Mouse (Mus musculus) stomach, embryonic 16.5 days (tissue): ENCODE measurements around the gene Thsd7b. TPM values are rescaled to one million over a fixed set of nuclear protein-coding genes. Genes with fewer than 3 reads are reported as not detected.

Source experiments
- ATAC-seq: fragments of 200-750 bp; cut with Nextera tagmentation; 2 replicates; pipeline ENCODE4 v1.8.0; 2017; ENCODE audit warnings: moderate number of reproducible peaks, moderate TSS enrichment; ENCODE audit not compliant: insufficient read depth, low FRiP score
- H3K27ac ChIP-seq: fragments of 300-500 bp; sonication (generic); 2 replicates; pipeline ENCODE4 v1.5.1; 2014; ENCODE audit warnings: low read length
- H3K27me3 ChIP-seq: fragments of 300-500 bp; sonication (generic); 2 replicates; pipeline ENCODE4 v1.6.1; 2014; ENCODE audit warnings: low read length, control low read depth, mixed read lengths; ENCODE audit not compliant: control insufficient read depth, insufficient read depth
- H3K36me3 ChIP-seq: fragments of 300-500 bp; sonication (generic); 2 replicates; pipeline ENCODE4 v1.6.1; 2014; ENCODE audit warnings: low read length; ENCODE audit not compliant: control insufficient read depth, insufficient read depth
- H3K4me1 ChIP-seq: fragments of 300-500 bp; sonication (generic); 2 replicates; pipeline ENCODE4 v1.6.1; 2014; ENCODE audit warnings: low read length, control low read depth, mixed read lengths; ENCODE audit not compliant: control insufficient read depth, insufficient read depth
- H3K4me2 ChIP-seq: fragments of 300-500 bp; sonication (generic); 2 replicates; pipeline ENCODE4 v1.6.1; 2014; ENCODE audit warnings: low read depth, low read length, mixed read lengths
- H3K4me3 ChIP-seq: fragments of 300-500 bp; sonication (generic); replicated peaks from 2 replicates; pipeline ENCODE4 v1.5.1; 2014; ENCODE audit warnings: mild to moderate bottlenecking, low read length
- H3K9ac ChIP-seq: fragments of 300-500 bp; sonication (generic); 2 replicates; pipeline ENCODE4 v1.6.1; 2014; ENCODE audit warnings: low read length
- H3K9me3 ChIP-seq: fragments of 300-500 bp; sonication (generic); replicated peaks from 2 replicates; pipeline ENCODE4 v1.6.1; 2016; ENCODE audit warnings: low read length, control low read depth; ENCODE audit not compliant: control insufficient read depth
- WGBS: fragments of 180-500 bp; shearing (Covaris S2); extraction: QIAGEN DNeasy Blood & Tissue Kit; methylation state at CpG from one replicate; pipeline ENCODE4 v1.1.7; 2014; 5-methylcytosine and 5-hydroxymethylcytosine counted together
- polyA plus RNA-seq: library from polyadenylated mRNA; unstranded; fragments of >200 nt; fragmentation: Nextera tagmentation; extraction: Ambion mirVana; gene quantifications from 2 replicates; pipeline ENCODE4 v1.2.1, GENCODE M21; 2015

Gene Thsd7b
- polyA plus RNA-seq, 1 experiment from 2014 or later: 1.6 TPM

- no peak overlapping the region for H3K4me3 ChIP-seq
- no peak overlapping the region for H3K9ac ChIP-seq
- H3K4me1 ChIP-seq: no peaks in the 10 kb centered on the region
- no peak for ATAC-seq
- no peaks in the 10 kb centered on the region for H3K27me3 ChIP-seq
- H3K27ac ChIP-seq: no peak overlapping the region
- H3K4me2 ChIP-seq: no peak overlapping the region
- no peaks in the 10 kb centered on the region for H3K36me3 ChIP-seq
- 86% methylated on average over 3 of the region's 3 CpGs for WGBS
- no peaks in the 10 kb centered on the region for H3K9me3 ChIP-seq
These were observed 218.0 kb downstream of the Thsd7b start for GRCm38 (mm10) chr1:129491136-129491535.

GRCm38 (mm10) chr1:129493929-129494328 is 220.8 kb downstream of the Thsd7b start:
- Histone ChIP-seq H3K9me3 (no peaks in the 10 kb centered on the region), H3K27me3 (no peaks in the 10 kb centered on the region), H3K4me2 (no peak overlapping the region), H3K4me1 (no peaks in the 10 kb centered on the region), H3K9ac (no peak overlapping the region), H3K4me3 (no peak overlapping the region), H3K36me3 (no peaks in the 10 kb centered on the region), H3K27ac (no peak overlapping the region)
- WGBS: 82% methylated on average over 1 of the region's 1 CpGs
- no peak for ATAC-seq

GRCm38 (mm10) chr1:129501707-129502106 is 228.6 kb downstream of the Thsd7b start:
- Histone ChIP-seq H3K9ac (no peak overlapping the region), H3K27me3 (no peaks in the 10 kb centered on the region), H3K4me3 (no peak overlapping the region), H3K4me2 (no peak overlapping the region), H3K36me3 (no peaks in the 10 kb centered on the region), H3K4me1 (no peaks in the 10 kb centered on the region), H3K9me3 (no peaks in the 10 kb centered on the region), H3K27ac (no peak overlapping the region)
- ATAC-seq: no peak
- WGBS: 69% methylated on average over 3 of the region's 3 CpGs

- Histone ChIP-seq H3K9ac (no peak overlapping the region), H3K27me3 (no peaks in the 10 kb centered on the region), H3K27ac (no peak overlapping the region), H3K36me3 (no peaks in the 10 kb centered on the region), H3K4me1 (no peaks in the 10 kb centered on the region), H3K9me3 (no peaks in the 10 kb centered on the region), H3K4me3 (no peak overlapping the region), H3K4me2 (no peak overlapping the region)
- 85% methylated on average over 1 of the region's 1 CpGs for WGBS
- no peak for ATAC-seq
These were observed 243.3 kb downstream of the Thsd7b start for GRCm38 (mm10) chr1:129516379-129516778.

- Histone ChIP-seq H3K9ac (no peak overlapping the region), H3K27ac (no peak overlapping the region), H3K9me3 (no peaks in the 10 kb centered on the region), H3K4me2 (no peak overlapping the region), H3K4me1 (no peaks in the 10 kb centered on the region), H3K4me3 (no peak overlapping the region), H3K27me3 (no peaks in the 10 kb centered on the region), H3K36me3 (no peaks in the 10 kb centered on the region)
- WGBS: 90% methylated on average over 5 of the region's 5 CpGs
- ATAC-seq: no peak
These were observed 246.6 kb downstream of the Thsd7b start for GRCm38 (mm10) chr1:129519751-129520150.

GRCm38 (mm10) chr1:129526967-129527366 is 253.9 kb downstream of the Thsd7b start:
- no peak overlapping the region for H3K27ac ChIP-seq
- no peak overlapping the region for H3K9ac ChIP-seq
- WGBS: 86% methylated on average over 2 of the region's 2 CpGs

GRCm38 (mm10) chr1:129532206-129532605 is 259.1 kb downstream of the Thsd7b start:
- WGBS: 89% methylated on average over 3 of the region's 3 CpGs
- no peaks in the 10 kb centered on the region for H3K36me3 ChIP-seq
- H3K27me3 ChIP-seq: no peaks in the 10 kb centered on the region
- H3K9me3 ChIP-seq: no peaks in the 10 kb centered on the region
- H3K4me3 ChIP-seq: no peak overlapping the region
- ATAC-seq: no peak
- H3K9ac ChIP-seq: no peak overlapping the region
- no peak overlapping the region for H3K4me2 ChIP-seq
- no peak overlapping the region for H3K27ac ChIP-seq
- H3K4me1 ChIP-seq: no peaks in the 10 kb centered on the region

More at GRCm38 (mm10) chr1:129526967-129527366, 253.9 kb downstream of the Thsd7b start:
- Histone ChIP-seq H3K4me1 (no peaks in the 10 kb centered on the region), H3K27me3 (no peaks in the 10 kb centered on the region), H3K4me3 (no peak overlapping the region), H3K9me3 (no peaks in the 10 kb centered on the region), H3K4me2 (no peak overlapping the region), H3K36me3 (no peaks in the 10 kb centered on the region)
- ATAC-seq: no peak

- H3K27me3 ChIP-seq: no peaks in the 10 kb centered on the region
- no peaks in the 10 kb centered on the region for H3K36me3 ChIP-seq
- 79% methylated on average over 2 of the region's 2 CpGs for WGBS
- no peak overlapping the region for H3K27ac ChIP-seq
- H3K4me2 ChIP-seq: no peak overlapping the region
- H3K9me3 ChIP-seq: no peaks in the 10 kb centered on the region
- no peak for ATAC-seq
- no peak overlapping the region for H3K4me3 ChIP-seq
- no peaks in the 10 kb centered on the region for H3K4me1 ChIP-seq
- no peak overlapping the region for H3K9ac ChIP-seq
These were observed 265.4 kb downstream of the Thsd7b start for GRCm38 (mm10) chr1:129538508-129538907.

- Histone ChIP-seq H3K27me3 (no peaks in the 10 kb centered on the region), H3K4me1 (no peaks in the 10 kb centered on the region), H3K27ac (no peak overlapping the region), H3K36me3 (no peaks in the 10 kb centered on the region), H3K4me2 (no peak overlapping the region), H3K4me3 (no peak overlapping the region), H3K9me3 (no peaks in the 10 kb centered on the region), H3K9ac (no peak overlapping the region)
- 86% methylated on average over 4 of the region's 4 CpGs for WGBS
- no peak for ATAC-seq
These were observed 265.9 kb downstream of the Thsd7b start for GRCm38 (mm10) chr1:129538970-129539369.

- Histone ChIP-seq H3K36me3 (no peaks in the 10 kb centered on the region), H3K27me3 (no peaks in the 10 kb centered on the region), H3K4me1 (no peaks in the 10 kb centered on the region), H3K9ac (no peak overlapping the region), H3K4me2 (no peak overlapping the region), H3K9me3 (no peaks in the 10 kb centered on the region), H3K27ac (no peak overlapping the region), H3K4me3 (no peak overlapping the region)
- ATAC-seq: no peak
- WGBS: 41% methylated on average over 1 of the region's 1 CpGs
These were observed 267.6 kb downstream of the Thsd7b start for GRCm38 (mm10) chr1:129540751-129541150.
